Mouse (Mus musculus): ENCODE results near the gene Hnrnpm. TPM values are rescaled to one million over a fixed set of nuclear protein-coding genes. Genes with fewer than 3 reads are reported as not detected.

Gene Hnrnpm
- polyA plus RNA-seq, 1 experiment: 68.2 TPM

DNA sequence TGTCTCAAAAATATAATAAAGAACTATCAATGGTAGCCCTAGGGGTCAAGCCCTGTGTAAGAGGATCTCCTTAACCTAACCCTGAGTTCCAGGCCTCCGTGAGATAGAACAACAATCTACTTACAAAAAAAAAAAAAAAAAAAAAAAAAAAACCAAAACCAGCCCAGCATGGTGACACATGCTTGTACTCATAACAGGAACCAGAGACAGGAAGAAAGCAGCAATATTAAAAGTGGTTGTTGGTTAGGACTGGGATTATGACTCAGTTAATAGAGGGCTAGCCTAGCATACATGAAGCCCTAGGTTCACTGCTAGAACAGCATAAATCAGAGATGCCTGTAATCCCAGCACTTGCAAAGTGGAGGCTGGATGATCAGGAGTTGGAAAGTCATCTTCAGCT, 15.5 kb upstream of the Hnrnpm start:
- no peaks in the 10 kb centered on the region for H3K79me2 ChIP-seq (ENCODE audit: control insufficient read depth, insufficient read depth)
- no peaks in the 10 kb centered on the region for H3K27me3 ChIP-seq (ENCODE audit: control insufficient read depth, insufficient read depth, insufficient read length)
- no peak overlapping the region for H3ac ChIP-seq (ENCODE audit: control insufficient read depth, insufficient read length)
- no peak overlapping the region for H3K4me2 ChIP-seq (ENCODE audit: low read depth)
- H3K36me3 ChIP-seq (ENCODE audit: control insufficient read depth, insufficient read depth): peaks cover 9% of the 10 kb centered on the region
- TF ChIP-seq TCF12 (IDR thresholded peaks at IDR 0.05; ENCODE audit: insufficient read depth, poor library complexity, severe bottlenecking) (no peak), SRF (IDR thresholded peaks at IDR 0.05; ENCODE audit: control insufficient read depth, insufficient read length, low read depth) (no peak), CEBPB (IDR thresholded peaks at IDR 0.05; ENCODE audit: insufficient read depth, poor library complexity, severe bottlenecking) (no peak), MYOD1 (IDR thresholded peaks at IDR 0.05; ENCODE audit: control insufficient read depth in 1 of 3, insufficient read length in 2 of 3, low read depth in 2 of 3) (no peak), POLR2AphosphoS2 (IDR thresholded peaks at IDR 0.05; ENCODE audit: insufficient read length, low read depth) (no peak), MYOG (IDR thresholded peaks at IDR 0.05; ENCODE audit: control insufficient read depth in 1 of 3, insufficient read depth in 1 of 3, insufficient read length in 2 of 3, low read depth in 2 of 3) (no peak), REST (IDR thresholded peaks at IDR 0.05; ENCODE audit: insufficient read depth, insufficient read length) (no peak), E2F4 (IDR thresholded peaks at IDR 0.05; ENCODE audit: insufficient read depth) (no peak), POLR2A (IDR thresholded peaks at IDR 0.05; ENCODE audit: insufficient read length, low read depth) (no peak), USF1 (IDR thresholded peaks at IDR 0.05; ENCODE audit: low read depth) (no peak), TCF3 (IDR thresholded peaks at IDR 0.05; ENCODE audit: insufficient read length, low read depth) (no peak), MAX (IDR thresholded peaks at IDR 0.05; ENCODE audit: low read depth) (no peak)
- no peak overlapping the region for H3K4me3 ChIP-seq

- H3K27me3 ChIP-seq (ENCODE audit: control insufficient read depth, insufficient read depth, insufficient read length): no peaks in the 10 kb centered on the region
- H3K79me2 ChIP-seq (ENCODE audit: control insufficient read depth, insufficient read depth): no peaks in the 10 kb centered on the region
- TF ChIP-seq E2F4 (IDR thresholded peaks at IDR 0.05; ENCODE audit: insufficient read depth) (no peak), POLR2A (IDR thresholded peaks at IDR 0.05; ENCODE audit: insufficient read length, low read depth) (no peak), MYOG (IDR thresholded peaks at IDR 0.05; ENCODE audit: control insufficient read depth in 1 of 3, insufficient read depth in 1 of 3, insufficient read length in 2 of 3, low read depth in 2 of 3) (no peak), POLR2AphosphoS2 (IDR thresholded peaks at IDR 0.05; ENCODE audit: insufficient read length, low read depth) (no peak), USF1 (IDR thresholded peaks at IDR 0.05; ENCODE audit: low read depth) (no peak), CEBPB (IDR thresholded peaks at IDR 0.05; ENCODE audit: insufficient read depth, poor library complexity, severe bottlenecking) (no peak), REST (IDR thresholded peaks at IDR 0.05; ENCODE audit: insufficient read depth, insufficient read length) (no peak), MYOD1 (IDR thresholded peaks at IDR 0.05; ENCODE audit: control insufficient read depth in 1 of 3, insufficient read length in 2 of 3, low read depth in 2 of 3) (no peak), MAX (IDR thresholded peaks at IDR 0.05; ENCODE audit: low read depth) (no peak), TCF3 (IDR thresholded peaks at IDR 0.05; ENCODE audit: insufficient read length, low read depth) (no peak), TCF12 (IDR thresholded peaks at IDR 0.05; ENCODE audit: insufficient read depth, poor library complexity, severe bottlenecking) (no peak)
- no peak overlapping the region for H3K4me2 ChIP-seq (ENCODE audit: low read depth)
- H3K36me3 ChIP-seq (ENCODE audit: control insufficient read depth, insufficient read depth): no peaks in the 10 kb centered on the region
- H3K4me3 ChIP-seq: no peak overlapping the region
- no peak overlapping the region for H3ac ChIP-seq (ENCODE audit: control insufficient read depth, insufficient read length)
Measured at GRCm38 (mm10) chr17:33695471-33695870, 8.8 kb upstream of the Hnrnpm start.

GRCm38 (mm10) chr17:33685249-33685653, 1.4 kb downstream of the Hnrnpm start:
- peak overlapping the region; percentile 98 for H3K4me2 ChIP-seq (ENCODE audit: low read depth)
- peak overlapping the region; percentile 84 for H3ac ChIP-seq (ENCODE audit: control insufficient read depth, insufficient read length)
- H3K27me3 ChIP-seq (ENCODE audit: control insufficient read depth, insufficient read depth, insufficient read length): no peaks in the 10 kb centered on the region
- no peaks in the 10 kb centered on the region for H3K36me3 ChIP-seq (ENCODE audit: control insufficient read depth, insufficient read depth)
- TF ChIP-seq MYOG (IDR thresholded peaks at IDR 0.05; ENCODE audit: control insufficient read depth in 1 of 3, insufficient read depth in 1 of 3, insufficient read length in 2 of 3, low read depth in 2 of 3) (peak in 1 of 3 experiments; percentile 28), USF1 (IDR thresholded peaks at IDR 0.05; ENCODE audit: low read depth) (peak; percentile 96), TCF3 (IDR thresholded peaks at IDR 0.05; ENCODE audit: insufficient read length, low read depth) (no peak), E2F4 (IDR thresholded peaks at IDR 0.05; ENCODE audit: insufficient read depth) (no peak), REST (IDR thresholded peaks at IDR 0.05; ENCODE audit: insufficient read depth, insufficient read length) (no peak), MYOD1 (IDR thresholded peaks at IDR 0.05; ENCODE audit: control insufficient read depth in 1 of 3, insufficient read length in 2 of 3, low read depth in 2 of 3) (peak in 1 of 3 experiments; percentile 30), MAX (IDR thresholded peaks at IDR 0.05; ENCODE audit: low read depth) (no peak), POLR2AphosphoS2 (IDR thresholded peaks at IDR 0.05; ENCODE audit: insufficient read length, low read depth) (peak; percentile 100), POLR2A (IDR thresholded peaks at IDR 0.05; ENCODE audit: insufficient read length, low read depth) (peak; percentile 93), SRF (IDR thresholded peaks at IDR 0.05; ENCODE audit: control insufficient read depth, insufficient read length, low read depth) (peak; percentile 75), CEBPB (IDR thresholded peaks at IDR 0.05; ENCODE audit: insufficient read depth, poor library complexity, severe bottlenecking) (no peak), TCF12 (IDR thresholded peaks at IDR 0.05; ENCODE audit: insufficient read depth, poor library complexity, severe bottlenecking) (no peak)
- peak overlapping the region; percentile 93 for H3K4me3 ChIP-seq
- H3K79me2 ChIP-seq (ENCODE audit: control insufficient read depth, insufficient read depth): peaks cover 51% of the 10 kb centered on the region

DNA sequence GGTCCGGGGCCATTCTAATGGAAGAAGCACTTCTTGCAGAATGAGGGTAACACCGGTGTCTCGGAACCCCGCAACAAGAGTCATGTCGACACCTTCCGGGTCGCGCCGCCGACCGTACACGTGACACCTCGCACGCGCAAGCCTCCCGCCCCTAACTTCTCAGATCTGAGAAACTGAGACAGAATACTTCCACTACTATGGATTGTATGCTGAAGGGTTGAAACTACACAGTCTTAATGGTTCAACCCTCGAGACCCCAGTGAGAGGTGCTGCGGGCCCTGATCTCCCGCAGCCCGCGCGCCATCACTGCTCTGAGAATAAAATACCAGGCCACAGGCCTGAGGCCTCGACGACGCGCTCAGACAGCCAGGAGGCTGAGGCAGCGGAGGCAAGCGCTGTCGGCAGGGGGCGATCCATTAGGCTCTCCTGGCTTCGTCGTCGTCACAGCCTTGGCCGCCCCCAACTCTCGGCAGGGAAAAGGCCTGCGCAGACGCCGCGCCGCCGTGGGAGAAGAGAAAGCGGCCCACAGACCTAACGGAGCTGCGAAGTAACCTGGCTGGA, 1.9 kb downstream of the Hnrnpm start:
- no peaks in the 10 kb centered on the region for H3K27me3 ChIP-seq (ENCODE audit: control insufficient read depth, insufficient read depth, insufficient read length)
- TF ChIP-seq USF1 (IDR thresholded peaks at IDR 0.05; ENCODE audit: low read depth) (peak; percentile 74), REST (IDR thresholded peaks at IDR 0.05; ENCODE audit: insufficient read depth, insufficient read length) (no peak), SRF (IDR thresholded peaks at IDR 0.05; ENCODE audit: control insufficient read depth, insufficient read length, low read depth) (no peak)
- peaks cover 56% of the 10 kb centered on the region for H3K79me2 ChIP-seq (ENCODE audit: control insufficient read depth, insufficient read depth)
- peak overlapping the region; percentile 93 for H3K4me3 ChIP-seq
- H3K4me2 ChIP-seq (ENCODE audit: low read depth): peak overlapping the region; percentile 90
- H3K36me3 ChIP-seq (ENCODE audit: control insufficient read depth, insufficient read depth): no peaks in the 10 kb centered on the region
- peak overlapping the region; percentile 84 for H3ac ChIP-seq (ENCODE audit: control insufficient read depth, insufficient read length)

DNA sequence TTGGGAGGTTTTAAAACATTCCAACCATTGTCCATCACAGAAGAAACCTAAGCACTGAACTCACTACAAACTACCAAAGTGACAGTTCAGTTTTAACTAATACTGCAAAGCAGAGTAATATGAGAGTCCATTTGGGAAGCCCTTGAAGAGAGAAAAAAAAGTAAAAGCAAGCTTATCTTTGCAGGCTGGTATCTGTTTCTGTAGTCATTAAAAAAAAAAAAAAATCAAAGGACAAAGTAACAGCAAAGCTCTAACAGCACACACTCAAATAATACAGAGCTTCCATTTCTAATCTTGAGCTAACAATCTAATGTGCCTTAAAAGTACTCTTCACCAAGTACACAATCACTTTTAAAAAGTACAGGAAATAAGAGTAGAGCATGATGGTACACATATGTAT, 4.9 kb downstream of the Hnrnpm start:
- Histone ChIP-seq H3K27me3 (ENCODE audit: control insufficient read depth, insufficient read depth, insufficient read length) (no peaks in the 10 kb centered on the region), H3K4me2 (ENCODE audit: low read depth) (peak overlapping the region; percentile 36), H3K4me3 (no peak overlapping the region), H3K36me3 (ENCODE audit: control insufficient read depth, insufficient read depth) (peaks cover 6% of the 10 kb centered on the region), H3K79me2 (ENCODE audit: control insufficient read depth, insufficient read depth) (peaks cover 85% of the 10 kb centered on the region), H3ac (ENCODE audit: control insufficient read depth, insufficient read length) (no peak overlapping the region)
- no peak for TF ChIP-seq POLR2A (IDR thresholded peaks at IDR 0.05; ENCODE audit: insufficient read length, low read depth)
- TF ChIP-seq MAX (IDR thresholded peaks at IDR 0.05; ENCODE audit: low read depth): no peak
- no peak for TF ChIP-seq E2F4 (IDR thresholded peaks at IDR 0.05; ENCODE audit: insufficient read depth)
- TF ChIP-seq REST (IDR thresholded peaks at IDR 0.05; ENCODE audit: insufficient read depth, insufficient read length): no peak
- no peak for TF ChIP-seq SRF (IDR thresholded peaks at IDR 0.05; ENCODE audit: control insufficient read depth, insufficient read length, low read depth)
- no peak for TF ChIP-seq TCF3 (IDR thresholded peaks at IDR 0.05; ENCODE audit: insufficient read length, low read depth)
- no peak for TF ChIP-seq POLR2AphosphoS2 (IDR thresholded peaks at IDR 0.05; ENCODE audit: insufficient read length, low read depth)
- no peak for TF ChIP-seq CEBPB (IDR thresholded peaks at IDR 0.05; ENCODE audit: insufficient read depth, poor library complexity, severe bottlenecking)
- TF ChIP-seq MYOG (IDR thresholded peaks at IDR 0.05; ENCODE audit: control insufficient read depth in 1 of 3, insufficient read depth in 1 of 3, insufficient read length in 2 of 3, low read depth in 2 of 3): no peak
- TF ChIP-seq MYOD1 (IDR thresholded peaks at IDR 0.05; ENCODE audit: control insufficient read depth in 1 of 3, insufficient read length in 2 of 3, low read depth in 2 of 3): no peak
- no peak for TF ChIP-seq TCF12 (IDR thresholded peaks at IDR 0.05; ENCODE audit: insufficient read depth, poor library complexity, severe bottlenecking)
- TF ChIP-seq USF1 (IDR thresholded peaks at IDR 0.05; ENCODE audit: low read depth): no peak
